Mouse (Mus musculus) E14TG2a.4 (cell line): ENCODE results near the gene Senp7.
"Not testable (repeated sequence)": the region's sequence is repeated elsewhere in the genome, so short reads cannot be mapped to it uniquely, and the experiment has no call there.

Experiments used
- H3K27me3 ChIP-seq: 2 replicates; pipeline ENCODE4 v1.6.1; 2014; ENCODE audit warnings: low read length, control low read depth; ENCODE audit not compliant: insufficient read depth
- H3K36me3 ChIP-seq: 2 replicates; pipeline ENCODE4 v1.6.1; 2014; ENCODE audit warnings: low read length, control low read depth; ENCODE audit not compliant: insufficient read depth
- H3K4me1 ChIP-seq: replicated peaks from 2 replicates; pipeline ENCODE4 v1.6.1; 2014; ENCODE audit warnings: low read depth, low read length, control low read depth
- H3K4me3 ChIP-seq: replicated peaks from 2 replicates; pipeline ENCODE4 v1.5.1; 2014; ENCODE audit warnings: mild to moderate bottlenecking, low read length
- H3K9me3 ChIP-seq: 2 replicates; pipeline ENCODE4 v1.6.1; 2014; ENCODE audit warnings: low read length, control low read depth
- CTCF ChIP-seq: conservative IDR thresholded peaks from 2 replicates; pipeline ENCODE4 v1.5.1; 2014; ENCODE audit warnings: low read length
- NANOG ChIP-seq: IDR thresholded peaks from 2 replicates; pipeline ENCODE4 v1.6.1; 2014; ENCODE audit warnings: borderline replicate concordance, low read length, mixed read lengths
- POU5F1 ChIP-seq: IDR thresholded peaks from 2 replicates; pipeline ENCODE4 v1.6.1; 2014; ENCODE audit warnings: low read length, borderline replicate concordance

The Senp7 gene

DNA sequence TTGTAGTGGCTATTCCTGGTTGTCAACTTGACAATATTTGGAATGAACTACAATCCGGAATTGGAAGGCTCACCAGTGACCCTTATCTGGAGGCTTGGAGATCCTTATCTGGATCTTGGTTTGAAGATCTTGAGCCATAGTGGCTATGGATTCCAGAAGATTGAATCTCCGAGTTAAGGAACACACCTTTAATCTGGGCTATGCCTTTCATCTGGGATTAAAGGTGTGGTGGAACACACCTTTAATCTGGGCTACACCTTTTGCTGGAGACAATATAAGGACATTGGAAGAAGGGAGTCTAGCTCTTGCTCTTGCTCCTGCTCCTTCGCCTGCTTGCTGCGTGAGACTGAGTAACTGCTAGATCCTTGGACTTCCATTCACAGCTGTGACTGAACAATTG is at the start of gene Senp7:
Senp7 (plus strand) TSS at position 301 of the 400 bp plus-strand sequence.
- not testable (repeated sequence) for H3K27me3 ChIP-seq, H3K4me3 ChIP-seq, H3K36me3 ChIP-seq, H3K4me1 ChIP-seq, H3K9me3 ChIP-seq

DNA sequence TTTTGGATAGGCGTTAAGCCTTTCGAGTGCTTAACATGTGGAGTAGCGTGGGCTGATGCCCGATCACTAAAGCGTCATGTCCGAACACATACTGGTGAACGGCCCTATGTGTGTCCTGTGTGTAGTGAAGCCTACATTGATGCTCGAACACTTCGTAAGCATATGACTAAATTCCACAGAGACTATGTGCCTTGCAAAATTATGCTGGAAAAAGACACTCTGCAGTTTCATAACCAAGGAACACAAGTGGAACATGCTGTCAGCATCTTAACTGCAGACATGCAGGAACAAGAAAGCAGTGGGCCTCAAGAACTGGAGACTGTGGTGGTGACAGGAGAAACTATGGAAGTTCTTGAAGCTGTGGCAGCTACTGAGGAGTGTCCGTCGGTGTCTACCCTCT is 41.3 kb upstream of the Senp7 start:
- H3K27me3 ChIP-seq: no peaks in the 10 kb centered on the region
- peaks cover 72% of the 10 kb centered on the region for H3K36me3 ChIP-seq
- no peaks in the 10 kb centered on the region for H3K9me3 ChIP-seq
- peaks cover 10% of the 10 kb centered on the region; the same call in 1 of the 2 replicates for H3K4me1 ChIP-seq
- H3K4me3 ChIP-seq: no peak overlapping the region
- TF ChIP-seq NANOG: no peak
- TF ChIP-seq CTCF: no peak
- no peak for TF ChIP-seq POU5F1

DNA sequence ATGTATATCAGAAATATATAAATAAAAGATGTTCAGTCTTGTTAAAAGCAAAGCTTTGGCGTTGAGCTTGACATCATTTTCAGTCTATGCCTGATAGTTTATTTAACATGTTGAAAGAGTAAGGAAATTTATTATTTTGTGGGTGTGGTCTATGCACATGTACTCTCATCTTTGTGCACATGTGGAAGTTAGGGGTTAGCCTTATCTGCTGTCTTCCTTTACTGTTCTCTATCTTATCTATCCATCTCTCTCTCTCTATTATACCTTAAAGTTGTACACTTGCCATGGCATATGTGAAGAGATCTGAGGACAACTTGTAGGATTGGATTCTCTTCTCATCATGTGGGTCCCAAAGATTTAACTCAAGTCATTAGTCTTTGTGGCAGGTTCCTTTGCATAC is 39.3 kb upstream of the Senp7 start:
- Histone ChIP-seq H3K27me3 (no peaks in the 10 kb centered on the region), H3K4me1 (peaks cover 22% of the 10 kb centered on the region), H3K9me3 (no peaks in the 10 kb centered on the region), H3K4me3 (no peak overlapping the region), H3K36me3 (peaks cover 70% of the 10 kb centered on the region)
- TF ChIP-seq POU5F1 (no peak), CTCF (no peak)

DNA sequence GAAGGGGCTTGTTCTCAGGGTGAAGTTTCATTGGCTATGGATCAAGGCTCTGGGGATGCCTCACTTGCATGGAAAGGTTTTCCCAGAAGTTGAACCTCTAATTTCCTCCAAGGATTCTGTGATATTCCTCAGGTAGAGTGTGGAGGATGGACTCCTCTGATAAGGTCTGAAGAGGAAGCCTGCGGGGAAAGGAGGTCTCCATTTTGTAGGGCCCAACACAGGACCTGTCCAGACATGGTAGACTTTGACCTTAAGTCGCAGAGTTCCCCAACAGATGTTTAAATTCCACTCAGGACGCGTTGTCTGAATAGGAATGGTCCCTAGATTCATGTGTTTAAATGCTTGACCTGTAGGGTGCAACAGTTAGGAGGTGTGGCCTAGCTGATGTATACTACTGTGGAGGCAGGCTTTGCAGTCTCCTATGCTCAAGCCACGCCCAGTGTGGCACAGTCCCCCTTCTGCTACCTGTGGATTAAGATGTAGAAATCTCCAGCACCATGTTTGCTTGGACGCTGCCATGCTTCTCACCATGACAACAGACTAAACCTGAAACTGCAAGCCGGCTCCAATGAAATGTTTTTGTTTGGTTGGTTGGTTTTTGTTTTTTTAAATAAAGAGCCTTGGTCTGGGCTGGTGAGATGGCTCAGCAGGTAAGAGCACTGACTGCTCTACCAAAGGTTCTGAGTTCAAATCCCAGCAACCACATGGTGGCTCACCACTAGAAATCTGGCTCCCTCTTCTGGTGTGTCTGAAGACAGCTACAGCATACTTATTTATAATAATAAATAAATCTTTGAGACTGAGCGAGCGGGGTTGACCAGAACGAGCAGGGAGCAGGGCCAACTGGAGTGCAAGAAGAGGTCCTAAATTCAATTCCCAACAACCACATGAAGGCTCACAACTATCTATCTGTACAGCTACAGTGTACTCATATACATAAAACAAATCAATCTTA is 35.1 kb upstream of the Senp7 start:
- Histone ChIP-seq H3K9me3 (no peaks in the 10 kb centered on the region), H3K4me3 (no peak overlapping the region), H3K36me3 (peaks cover 46% of the 10 kb centered on the region), H3K4me1 (peaks cover 31% of the 10 kb centered on the region), H3K27me3 (no peaks in the 10 kb centered on the region)
- TF ChIP-seq POU5F1 (no peak), CTCF (no peak), NANOG (no peak)

DNA sequence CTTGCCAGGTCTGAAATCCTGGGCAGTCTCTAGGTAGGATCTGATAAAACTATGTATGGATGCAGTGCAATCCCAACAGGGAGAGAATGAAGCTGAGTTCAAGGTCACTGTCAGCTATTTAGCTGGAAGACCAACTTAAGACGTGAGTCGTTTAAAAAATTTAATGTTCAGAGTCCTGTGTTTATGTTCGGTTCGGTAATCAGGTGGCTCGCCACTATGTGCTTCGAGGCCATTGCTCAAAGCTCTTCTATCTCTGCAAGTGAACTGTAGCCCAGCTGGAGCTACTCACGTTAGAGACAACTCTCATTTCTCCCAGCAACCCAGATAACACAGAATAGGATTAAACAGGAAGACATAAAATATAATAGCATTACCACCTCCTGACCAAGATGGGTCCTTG is 34.1 kb upstream of the Senp7 start:
- Histone ChIP-seq H3K27me3 (no peaks in the 10 kb centered on the region), H3K36me3 (peaks cover 49% of the 10 kb centered on the region), H3K4me1 (peaks cover 27% of the 10 kb centered on the region), H3K4me3 (no peak overlapping the region), H3K9me3 (no peaks in the 10 kb centered on the region)
- TF ChIP-seq CTCF (no peak), POU5F1 (no peak), NANOG (no peak)

DNA sequence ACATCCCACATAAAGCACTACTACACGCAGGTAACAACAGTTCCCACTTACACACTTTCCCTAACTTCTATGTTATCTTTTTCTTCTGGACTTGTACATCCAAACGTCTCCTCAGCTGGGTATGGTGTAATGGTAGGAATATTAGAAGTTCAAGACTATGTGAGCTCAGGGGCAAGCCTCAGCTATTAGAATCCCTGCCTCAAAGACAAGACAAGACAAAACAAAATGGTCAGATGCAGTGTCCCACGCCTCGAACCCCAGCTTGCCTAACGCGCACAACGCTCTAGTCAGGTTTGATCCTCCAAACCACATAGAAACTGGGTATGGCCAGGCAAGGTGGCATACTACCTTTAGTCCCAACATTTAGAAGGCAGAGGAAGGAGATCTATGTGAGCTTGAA is 28.5 kb upstream of the Senp7 start:
- no peak overlapping the region for H3K4me3 ChIP-seq
- TF ChIP-seq POU5F1 (no peak), CTCF (no peak), NANOG (no peak)
- H3K4me1 ChIP-seq: peaks cover 15% of the 10 kb centered on the region

DNA sequence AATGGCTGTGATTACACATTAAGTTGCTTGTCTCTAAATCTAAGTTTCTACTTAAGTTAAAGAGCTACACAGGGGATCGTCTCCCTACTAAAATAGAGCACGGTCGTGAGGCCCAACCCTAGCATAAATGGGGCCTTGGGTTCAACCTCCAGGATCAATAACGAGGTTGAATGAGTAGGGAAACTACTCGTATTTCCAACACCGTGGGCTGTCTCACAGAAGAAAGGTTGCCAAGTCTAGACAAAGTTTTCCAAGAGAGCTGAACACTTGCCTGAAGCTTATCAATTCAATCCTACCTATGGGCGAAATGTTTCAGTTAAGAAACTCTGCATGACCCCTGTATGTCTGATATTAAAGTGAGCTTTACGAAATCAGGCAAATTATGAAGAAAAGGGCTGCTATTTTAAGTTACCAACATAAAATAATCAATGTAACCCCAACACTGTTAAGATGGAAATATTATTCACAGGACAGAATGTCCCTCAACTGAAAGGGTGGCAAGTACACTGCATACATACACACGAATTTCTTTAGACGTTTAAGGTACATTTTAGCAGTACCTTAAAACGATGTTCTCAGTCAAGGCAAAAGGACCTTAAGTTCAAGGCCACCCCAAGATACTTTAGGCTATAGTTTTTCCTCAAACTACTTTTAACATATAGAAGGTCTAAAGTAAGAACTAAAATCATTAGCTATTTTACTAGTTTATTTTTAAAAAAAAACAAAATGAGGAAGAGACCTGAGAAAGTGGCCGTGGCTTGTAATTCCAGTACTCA is 20.1 kb upstream of the Senp7 start:
- Histone ChIP-seq H3K4me3 (peak overlapping the region; percentile 96), H3K4me1 (peaks cover 47% of the 10 kb centered on the region), H3K27me3 (no peaks in the 10 kb centered on the region), H3K9me3 (no peaks in the 10 kb centered on the region), H3K36me3 (peaks cover 49% of the 10 kb centered on the region)
- TF ChIP-seq CTCF: no peak
- no peak for TF ChIP-seq POU5F1
- no peak for TF ChIP-seq NANOG

More for the DNA sequence above, 28.5 kb upstream of the Senp7 start:
- Histone ChIP-seq H3K9me3 (no peaks in the 10 kb centered on the region), H3K27me3 (no peaks in the 10 kb centered on the region), H3K36me3 (peaks cover 64% of the 10 kb centered on the region)

DNA sequence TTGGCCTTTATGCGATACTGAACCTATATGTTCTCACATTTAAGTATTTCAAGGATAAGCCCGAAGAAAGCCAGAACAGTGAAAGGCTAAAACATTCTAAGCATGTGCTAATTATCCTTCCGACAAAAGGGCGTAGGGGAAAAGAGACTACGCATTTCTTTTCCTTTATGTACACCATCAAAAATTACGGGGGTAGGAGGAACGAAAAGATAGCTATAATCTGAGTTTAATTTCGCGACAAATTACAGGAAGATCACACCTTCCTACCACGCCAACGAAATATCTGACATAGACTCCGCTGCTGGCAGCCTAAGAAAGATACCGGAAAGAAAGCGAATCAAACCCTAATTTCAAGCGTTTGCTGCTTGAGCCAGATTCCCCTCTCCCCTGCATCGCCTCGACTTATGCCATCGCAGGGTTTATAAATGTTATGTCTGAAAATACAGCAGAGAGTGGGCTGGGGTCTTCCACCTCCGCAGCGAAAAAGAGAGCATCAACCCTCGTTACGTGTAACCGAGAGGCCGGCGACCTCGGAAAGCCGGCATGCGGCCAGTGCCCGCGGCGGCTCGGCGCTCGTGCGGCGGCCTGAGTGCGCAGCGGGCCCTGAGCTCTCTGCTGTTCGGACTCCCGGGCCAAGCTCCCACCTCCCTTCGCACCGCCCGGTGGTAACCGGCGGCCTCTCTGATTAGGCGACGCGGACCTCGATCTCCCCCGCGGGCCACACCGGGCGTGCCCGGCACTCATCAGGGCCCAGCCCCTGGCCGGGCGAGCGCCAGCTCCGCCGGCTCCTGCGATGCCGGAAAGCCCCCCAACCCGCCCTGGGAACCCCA is 19.2 kb upstream of the Senp7 start:
- Histone ChIP-seq H3K27me3 (no peaks in the 10 kb centered on the region), H3K9me3 (no peaks in the 10 kb centered on the region), H3K4me3 (peak overlapping the region; percentile 96), H3K36me3 (peaks cover 54% of the 10 kb centered on the region), H3K4me1 (peaks cover 50% of the 10 kb centered on the region)
- no peak for TF ChIP-seq NANOG
- TF ChIP-seq CTCF: no peak
- TF ChIP-seq POU5F1: no peak
